ENCODE assay signal across 13 mouse cellular contexts in the genomic region with DNA sequence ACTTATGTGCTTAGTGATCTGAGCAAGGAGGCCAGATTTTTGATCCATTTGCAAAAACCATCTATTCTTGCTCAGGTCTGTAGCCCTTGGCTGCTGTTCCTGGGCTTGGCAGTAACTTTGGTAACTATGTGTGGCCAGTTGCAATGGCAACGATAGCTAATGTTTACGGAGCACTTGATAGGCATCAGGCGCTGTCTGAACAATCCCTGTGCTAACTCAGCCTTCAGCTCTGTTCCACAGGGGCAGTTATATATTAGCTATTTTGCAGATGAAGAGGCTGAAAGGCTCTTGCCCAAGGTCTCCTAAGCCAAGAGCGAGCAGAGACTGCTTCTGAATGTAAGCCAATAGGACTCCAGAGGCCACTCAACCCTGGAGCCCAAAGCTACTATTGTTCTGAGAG. TPM values are rescaled to one million over a fixed set of nuclear protein-coding genes. Genes with fewer than 3 reads are reported as not detected.
A peak's percentile ranks its signal among the peaks of the same experiment; 100 is the strongest.
DNase-seq lines count a peak whose midpoint lies in the region; ATAC-seq and TF ChIP-seq lines count a peak whose summit lies in the region.
"Had no signal": no experiment of that assay in that cellular context is flagged by ENCODE, and none has a peak within 500 bp of the region (broad histone marks: within the 10 kb centered on the region; RNA-seq: fewer than 3 reads in every experiment).

No protein-coding gene starts in this region.

- intact Hi-C loops in gastrocnemius, adult 2 months (cut with DNase I), result loop anchor here (10.0 kb wide), 1 partner anchor 45 kb away; no protein-coding TSS in a partner anchor
- intact Hi-C loops in gastrocnemius, postnatal 36 days (cut with DNase I), result loop anchor here (5.0 kb wide), 1 partner anchor 47 kb away; no protein-coding TSS in a partner anchor

- H3K4me3 ChIP-seq in gastrocnemius, adult 2 months, result no peak overlapping the region
- H3K4me3 ChIP-seq in lung, postnatal 0 days (ENCODE audit: low read depth, low read length), result no peak overlapping the region
- H3K4me3 ChIP-seq: limb, embryonic 13.5 days; midbrain, embryonic 10.5 days; stomach, embryonic 15.5 days had no signal

- 49% methylated on average over 4 of the region's 4 CpGs for WGBS in lung, postnatal 0 days

- TF ChIP-seq EP300 in lung, postnatal 0 days (IDR thresholded peaks at IDR 0.05), result no peak

- H3K27me3 ChIP-seq in lung, postnatal 0 days (replicated peaks; ENCODE audit: insufficient read depth, low read length), result no peaks in the 10 kb centered on the region
- H3K27me3 ChIP-seq: limb, embryonic 13.5 days; stomach, embryonic 15.5 days had no signal

- no peak overlapping the region for H3K4me2 ChIP-seq in lung, postnatal 0 days (replicated peaks; ENCODE audit: low read depth, low read length)
- H3K4me2 ChIP-seq: limb, embryonic 13.5 days; stomach, embryonic 15.5 days had no signal

- no peak overlapping the region for H3K9ac ChIP-seq in lung, postnatal 0 days (replicated peaks; ENCODE audit: low read depth)
- H3K9ac ChIP-seq: limb, embryonic 13.5 days; stomach, embryonic 15.5 days had no signal

- DNase-seq in gastrocnemius, adult 2 months, result peak; percentile 27
- no peak for DNase-seq in gastrocnemius, postnatal 36 days
- peak; percentile 39 for DNase-seq in layer of hippocampus, adult 9-11 months
- no peak for DNase-seq in layer of hippocampus, adult 8-10 months (ENCODE audit: low spot score in 2 of 2)
- DNase-seq in kidney, adult 8-10 months, result peak; percentile 68 to 77
- DNase-seq in lung, postnatal 0 days (ENCODE audit: low spot score), result peak; percentile 89
- no peak for DNase-seq in embryo, embryonic 10.5 days (ENCODE audit: low spot score)
- DNase-seq in cerebellum, adult 9-11 months, result no peak
- DNase-seq: cerebellum, postnatal 25 days; retina, postnatal 1 day had no signal

- H3K9me3 ChIP-seq in lung, postnatal 0 days (ENCODE audit: low read length), result no peaks in the 10 kb centered on the region
- H3K9me3 ChIP-seq: midbrain, embryonic 10.5 days; stomach, embryonic 15.5 days had no signal

- H3K27ac ChIP-seq in gastrocnemius, adult 2 months, result no peak overlapping the region
- no peak overlapping the region for H3K27ac ChIP-seq in lung, postnatal 0 days (ENCODE audit: low read length)
- H3K27ac ChIP-seq: limb, embryonic 13.5 days; midbrain, embryonic 10.5 days; stomach, embryonic 15.5 days had no signal

- no peaks in the 10 kb centered on the region for H3K4me1 ChIP-seq in lung, postnatal 0 days (ENCODE audit: insufficient read depth, low read depth, low read length)
- H3K4me1 ChIP-seq: limb, embryonic 13.5 days; midbrain, embryonic 10.5 days had no signal

- ATAC-seq in lung, postnatal 0 days, result peak; percentile 94

- H3K36me3 ChIP-seq in lung, postnatal 0 days (ENCODE audit: insufficient read depth, low read length), result no peaks in the 10 kb centered on the region
- H3K36me3 ChIP-seq: limb, embryonic 13.5 days; midbrain, embryonic 10.5 days; stomach, embryonic 15.5 days had no signal

- TF ChIP-seq CTCF in gastrocnemius, adult 2 months (IDR thresholded peaks at IDR 0.05), result no peak
- no peak for TF ChIP-seq CTCF in lung, postnatal 0 days (IDR thresholded peaks at IDR 0.05)

RNA-seq across cellular contexts. Expression of gene Igfbp5, which starts 55.1 kb away (rescaled TPM):
- 100 to 1,000 TPM; 248 to 267 TPM for total RNA-seq in gastrocnemius, adult 2 months (2021)
- total RNA-seq in gastrocnemius, postnatal 36 days (2021), result 100 to 1,000 TPM; 159 to 169 TPM
- total RNA-seq in layer of hippocampus, adult 8-10 months (2022), result 100 to 1,000 TPM in 2 of 4 experiments, 10 to 100 TPM in 2; 81.6 to 154 (median 113) TPM
- 30.7 and 32.6 TPM in 2 replicates for polyA plus RNA-seq in lung, postnatal 0 days (2015; fragmentation: Nextera tagmentation; extraction: Ambion mirVana)

Comparison
In these comparisons a context has a peak if more than half of its experiments do, and no peak if none do; other contexts are left out.
1. DNase-seq: peak in gastrocnemius, adult 2 months (single experiment), layer of hippocampus, adult 9-11 months (single experiment), kidney, adult 8-10 months (2 of 2) and lung, postnatal 0 days (single experiment); none in gastrocnemius, postnatal 36 days (0 of 2), layer of hippocampus, adult 8-10 months (0 of 2), embryo, embryonic 10.5 days (single experiment) and cerebellum, adult 9-11 months (single experiment).